Mouse (Mus musculus) MEL-GATA-1-ER (cell line): ENCODE data around the gene Rbm38.
A peak's percentile ranks its signal among the peaks of the same experiment; 100 is the strongest.

ENCODE experiments used
- DNase-seq: peaks from one replicate; pipeline ENCODE4 v3.0.0-alpha.2; 2012; ENCODE audit warnings: low read depth; ENCODE audit errors: extremely low read depth

The Rbm38 gene

DNA sequence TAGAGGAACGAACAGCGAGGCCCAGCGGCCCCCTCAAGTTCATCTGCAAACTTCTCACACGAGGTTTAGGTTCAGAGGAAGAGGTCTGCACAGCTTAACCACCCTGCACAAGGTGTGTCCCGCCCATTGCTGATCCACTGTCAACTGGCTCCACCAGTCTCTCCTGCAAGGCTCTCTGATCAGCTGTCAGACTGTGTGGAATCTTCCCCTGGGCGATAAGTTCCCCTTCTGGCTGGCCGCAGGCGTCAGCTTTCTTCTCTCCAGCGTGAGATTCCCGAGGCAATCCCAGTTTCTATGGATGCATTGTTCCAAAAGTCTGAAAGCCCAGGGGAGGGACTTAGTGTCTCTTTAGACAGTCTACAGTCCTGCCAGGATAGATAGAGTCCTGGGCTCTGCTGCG is 38.0 kb downstream of the Rbm38 start:
- no peak for DNase-seq

DNA sequence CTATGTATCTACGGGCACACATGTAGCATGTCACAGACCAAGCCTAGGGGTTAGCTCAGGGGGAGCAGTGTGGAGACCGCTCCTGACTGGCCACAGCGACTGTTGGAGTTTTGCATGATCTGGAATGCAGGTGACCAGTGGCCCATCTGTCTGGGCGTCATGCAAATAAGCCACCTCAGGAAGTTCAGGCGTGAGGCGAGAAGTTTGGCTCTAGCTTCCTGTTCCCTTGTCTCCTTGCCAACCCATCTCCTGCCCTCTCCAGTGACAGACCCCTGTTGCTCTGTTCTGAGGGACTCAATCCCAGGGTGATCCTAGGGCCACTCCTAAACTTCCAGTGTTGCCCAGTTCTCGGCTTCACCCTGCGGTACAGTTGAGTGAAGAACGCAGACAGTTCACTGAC is 40.2 kb downstream of the Rbm38 start:
- DNase-seq, result no peak

GRCm38 (mm10) chr2:173061443-173062351 is 41.4 kb downstream of the Rbm38 start:
- DNase-seq, result no peak

DNA sequence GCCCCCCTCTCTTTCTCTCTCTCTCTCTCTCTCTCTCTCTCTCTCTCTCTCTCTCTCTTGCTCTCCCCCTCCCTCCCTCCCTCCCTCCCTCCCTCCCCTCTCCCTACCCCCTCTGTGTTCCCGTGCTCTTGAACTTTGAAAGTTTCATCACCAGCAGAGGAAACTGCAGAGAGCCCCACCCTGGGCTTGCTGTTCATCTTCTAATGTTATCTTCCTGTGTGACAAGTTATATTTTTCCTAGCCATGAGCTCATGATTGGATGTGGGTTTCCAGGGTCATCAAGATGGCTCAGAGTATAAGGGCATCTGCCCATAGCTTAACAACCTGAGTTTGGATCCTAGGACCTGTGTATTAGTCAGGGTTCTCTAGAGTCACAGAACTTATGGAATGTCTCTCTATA is 42.9 kb downstream of the Rbm38 start:
- no peak for DNase-seq

DNA sequence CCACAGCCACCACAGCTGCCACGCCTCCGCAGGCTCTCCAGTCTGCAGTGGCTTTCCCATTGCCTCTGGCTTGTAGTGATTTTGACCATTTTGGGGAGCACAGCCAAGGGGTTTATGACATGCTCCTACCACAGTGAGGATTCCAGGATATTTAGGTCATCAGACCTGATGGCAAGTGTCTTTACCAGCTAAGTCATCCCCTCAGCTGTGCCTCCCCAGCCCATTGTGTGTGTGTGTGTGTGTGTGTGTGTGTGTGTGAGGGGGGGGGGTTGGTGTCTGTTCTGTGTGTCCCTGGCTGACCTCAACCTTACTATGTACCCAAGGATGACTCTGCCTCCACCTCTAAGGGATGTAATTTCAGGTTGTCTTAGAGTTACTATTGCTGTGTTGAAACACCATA is 44.6 kb downstream of the Rbm38 start:
- DNase-seq, result no peak

DNA sequence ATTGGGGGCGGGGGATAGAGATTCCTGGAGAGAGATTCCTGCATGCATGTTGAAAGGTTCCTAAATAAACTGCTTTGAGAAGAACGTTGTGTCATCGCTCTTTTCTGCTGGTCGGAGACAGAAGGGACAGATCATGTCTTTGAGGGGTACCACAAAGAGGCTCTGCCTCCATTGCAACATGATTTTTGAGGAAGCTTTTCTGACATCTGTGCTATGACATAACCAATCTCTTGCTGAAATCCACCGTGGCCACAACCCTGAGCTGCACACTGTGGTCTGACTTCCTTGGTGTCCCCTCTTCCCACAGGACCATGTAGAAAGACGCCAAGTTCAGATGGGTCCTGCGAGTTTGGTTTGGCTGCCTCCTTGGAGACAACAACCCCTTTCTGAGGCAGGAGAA is 52.6 kb downstream of the Rbm38 start:
- no peak for DNase-seq

DNA sequence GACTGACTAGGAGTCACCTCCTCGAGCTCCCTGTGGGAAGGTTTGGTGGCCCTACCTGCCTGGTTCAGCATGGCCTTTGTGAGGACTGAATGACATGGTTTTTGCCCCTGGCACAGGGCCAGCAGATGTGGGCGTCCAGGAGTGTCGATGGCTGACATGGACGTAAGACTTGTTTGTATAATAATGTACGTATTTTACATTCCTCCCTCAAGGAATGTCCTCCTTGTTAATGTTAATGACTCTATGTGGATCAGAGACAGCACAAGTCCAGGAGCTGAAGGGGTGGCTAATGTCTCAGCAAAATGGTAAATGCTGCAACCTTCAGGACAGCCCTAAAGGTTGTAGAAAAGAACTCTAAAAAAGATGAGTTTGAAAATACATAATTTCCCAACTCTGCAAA is 53.4 kb downstream of the Rbm38 start:
- no peak for DNase-seq

- no peak for DNase-seq
Measured at GRCm38 (mm10) chr2:173076921-173077320, 56.6 kb downstream of the Rbm38 start.

GRCm38 (mm10) chr2:173079766-173080549 is 59.7 kb downstream of the Rbm38 start:
- DNase-seq, result no peak

GRCm38 (mm10) chr2:173080785-173081241 is 60.5 kb downstream of the Rbm38 start:
- no peak for DNase-seq

DNA sequence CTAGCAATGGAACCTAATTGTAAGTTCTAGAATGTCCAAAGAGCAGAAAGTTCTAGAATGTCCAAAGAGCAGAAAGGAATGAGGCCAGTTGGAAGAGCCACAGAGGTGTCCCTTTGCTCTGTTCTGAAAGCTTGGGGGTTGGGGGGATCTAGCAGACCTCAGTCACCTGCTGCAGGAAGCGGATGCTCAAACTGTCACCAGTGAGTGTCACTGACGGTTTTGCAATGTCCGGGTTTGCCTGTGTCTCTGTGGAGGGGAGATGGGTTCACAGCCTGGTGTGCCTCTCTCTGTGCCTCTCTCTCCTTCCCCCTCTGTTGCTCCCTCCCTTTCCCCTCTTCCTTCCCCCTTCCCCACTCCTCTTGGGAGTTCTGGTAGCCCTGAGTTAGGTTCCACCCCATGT is 62.4 kb downstream of the Rbm38 start:
- DNase-seq, result no peak

DNA sequence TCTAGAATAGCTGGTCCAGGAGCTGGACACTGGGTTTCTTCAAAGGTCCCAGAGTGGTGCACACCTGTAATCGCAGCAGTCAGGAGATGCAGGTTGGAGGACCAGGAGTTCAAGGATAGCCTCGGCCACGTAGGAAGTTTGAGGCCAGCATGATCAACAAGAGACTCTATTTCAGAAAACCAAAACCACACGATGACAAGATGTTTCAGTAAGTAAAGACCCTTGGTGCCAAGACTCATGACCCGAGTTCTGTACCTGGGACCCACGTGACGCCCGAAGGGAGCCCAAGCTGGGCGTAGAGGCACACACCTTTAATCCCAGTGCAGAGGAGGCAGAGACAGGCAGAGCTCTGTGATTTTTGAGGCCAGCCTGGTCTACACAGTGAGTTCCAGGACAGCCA is 62.8 kb downstream of the Rbm38 start:
- DNase-seq, result no peak

- peak; percentile 94 for DNase-seq
Measured at GRCm38 (mm10) chr2:173083712-173084475, 63.6 kb downstream of the Rbm38 start.
